Mouse (Mus musculus) kidney, adult 2 months (tissue): Measurements from ENCODE around the gene Prss28. TPM values are rescaled to one million over a fixed set of nuclear protein-coding genes. Genes with fewer than 3 reads are reported as not detected.
A peak's percentile ranks its signal among the peaks of the same experiment; 100 is the strongest.

Experiments
- DNase-seq: peaks from one replicate; pipeline ENCODE4 v3.0.0; 2021
- H3K27ac ChIP-seq: fragments of 200-500 bp; 2 replicates; pipeline ENCODE4 v1.5.1; 2012; ENCODE audit warnings: low read depth, low read length, control low read depth, inconsistent platforms; ENCODE audit not compliant: insufficient read depth
- H3K27me3 ChIP-seq: fragments of 200-500 bp; replicated peaks from 2 replicates; pipeline ENCODE4 v1.6.1; 2012; ENCODE audit warnings: mild to moderate bottlenecking, moderate library complexity, low read length, inconsistent platforms; ENCODE audit not compliant: control insufficient read depth, insufficient read depth
- H3K36me3 ChIP-seq: fragments of 200-500 bp; 2 replicates; pipeline ENCODE4 v1.6.1; 2012; ENCODE audit warnings: mild to moderate bottlenecking, moderate library complexity, low read length, inconsistent platforms; ENCODE audit not compliant: control insufficient read depth, insufficient read depth
- H3K4me1 ChIP-seq: fragments of 200-500 bp; 2 replicates; pipeline ENCODE4 v1.6.1; 2011; ENCODE audit warnings: low read length; ENCODE audit not compliant: control insufficient read depth, insufficient read depth
- H3K4me3 ChIP-seq: fragments of 200-500 bp; 2 replicates; pipeline ENCODE4 v1.5.1; 2011; ENCODE audit warnings: mild to moderate bottlenecking, low read depth, low read length, control low read depth; ENCODE audit not compliant: insufficient read depth
- CTCF ChIP-seq: fragments of 200-500 bp; conservative IDR thresholded peaks from 2 replicates; pipeline ENCODE4 v1.5.1; 2011; ENCODE audit warnings: low read depth, mild to moderate bottlenecking, control low read depth, low read length, moderate library complexity, mixed read lengths; ENCODE audit not compliant: insufficient read depth, insufficient read length
- POLR2A ChIP-seq: fragments of 200-500 bp; IDR thresholded peaks from one replicate; pipeline ENCODE4 v1.6.1; 2011; ENCODE audit warnings: low read depth, low read length, control low read depth
- WGBS: fragments of 180-500 bp; shearing (Covaris S2); methylation state at CpG from one replicate; pipeline ENCODE4 v1.1.7; 2018; 5-methylcytosine and 5-hydroxymethylcytosine counted together
- polyA plus RNA-seq: library from polyadenylated mRNA; depleted of rRNA; stranded (reverse); fragments of >200 nt; gene quantifications from 2 replicates; pipeline ENCODE4 v1.2.3, GENCODE M21; 2012; rRNA removed

Prss28 gene
- polyA plus RNA-seq = not detected in 2 replicates

DNA sequence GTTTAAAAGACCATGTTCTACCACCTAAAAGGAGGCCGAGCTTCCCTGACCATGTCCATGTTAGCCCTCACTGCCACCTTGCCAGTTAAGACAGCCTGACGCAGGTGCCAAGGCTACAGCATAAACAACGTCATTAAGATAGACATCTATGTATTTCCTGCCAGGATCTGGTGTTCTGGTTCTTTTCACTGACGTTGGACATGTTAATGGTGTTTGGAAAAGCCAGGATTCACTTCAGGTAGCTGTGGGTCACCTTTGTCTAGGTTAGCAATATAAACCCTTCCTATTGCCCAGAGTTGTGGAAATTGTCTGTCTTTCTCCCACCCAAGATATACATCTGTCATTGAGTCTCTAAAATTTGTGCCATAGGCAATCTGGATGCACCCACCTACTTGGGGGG lies at the start of gene Prss28:
Gene Prss28 (plus strand): TSS at position 301 of the 400 bp plus-strand sequence.
- H3K27me3 ChIP-seq = no peaks in the 10 kb centered on the region
- H3K36me3 ChIP-seq = no peaks in the 10 kb centered on the region
- no peak within 1 kb of the TSS for H3K4me3 ChIP-seq
- no peak for DNase-seq
- TF ChIP-seq POLR2A (no peak), CTCF (no peak)
- H3K4me1 ChIP-seq = no peaks in the 10 kb centered on the region
- 51% methylated on average over 4 of the region's 4 CpGs for WGBS
- H3K27ac ChIP-seq = no peak within 1 kb of the TSS

DNA sequence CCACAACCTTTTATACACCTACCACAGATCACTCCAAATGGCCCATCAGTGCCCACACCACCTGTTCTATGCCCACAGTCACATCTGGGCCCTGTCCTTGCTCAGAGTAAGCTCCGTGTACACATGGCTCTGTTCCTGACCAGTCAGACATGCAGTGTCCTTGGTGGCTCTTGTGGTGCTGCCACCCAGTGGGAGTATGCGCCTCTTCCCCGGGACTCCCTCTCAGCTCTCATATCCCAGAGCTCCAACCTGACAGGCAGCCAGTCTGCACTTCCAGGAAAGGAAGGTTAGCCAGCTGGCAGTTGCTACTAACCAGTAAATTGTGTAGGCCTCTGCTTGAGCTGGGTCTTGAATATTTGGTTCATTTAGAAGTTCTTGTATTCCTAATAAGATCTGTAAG lies 44.0 kb upstream of the Prss28 start:
- Histone ChIP-seq H3K36me3 (peaks cover 5% of the 10 kb centered on the region), H3K4me1 (no peaks in the 10 kb centered on the region), H3K27me3 (no peaks in the 10 kb centered on the region), H3K27ac (no peak overlapping the region), H3K4me3 (no peak overlapping the region)
- peak; percentile 62 for DNase-seq
- 30% methylated on average over 3 of the region's 3 CpGs for WGBS
- TF ChIP-seq POLR2A (no peak), CTCF (peak; percentile 59; the same call in 1 of the 2 replicates)

DNA sequence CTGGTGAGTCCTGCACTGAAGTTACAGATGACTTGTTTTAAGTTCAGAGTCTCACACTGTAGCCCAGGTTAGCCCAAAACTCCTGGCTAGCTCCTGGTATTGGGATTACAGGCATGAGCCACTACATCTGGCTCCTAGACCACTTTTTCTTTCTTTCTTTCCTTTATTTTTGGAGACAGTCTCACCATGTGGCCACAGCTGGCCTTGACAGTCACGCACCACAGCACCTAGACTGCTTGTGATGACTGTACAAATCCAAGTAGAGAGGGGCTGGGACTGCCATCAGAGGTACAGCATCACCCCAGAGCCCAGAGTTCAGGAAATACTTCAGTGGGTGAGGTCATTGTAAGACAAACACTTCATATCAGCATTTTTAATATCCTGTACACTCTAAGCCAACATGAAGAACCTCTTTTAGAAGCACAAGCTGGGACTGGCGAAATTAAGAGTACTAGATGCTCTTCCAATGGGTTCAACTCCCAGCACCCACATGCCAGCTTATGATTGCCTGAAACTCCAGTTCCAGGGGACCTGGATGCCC lies 37.6 kb upstream of the Prss28 start:
- H3K4me1 ChIP-seq = peaks cover 19% of the 10 kb centered on the region
- H3K27me3 ChIP-seq = no peaks in the 10 kb centered on the region
- TF ChIP-seq CTCF = no peak
- no peak for TF ChIP-seq POLR2A
- DNase-seq = no peak
- no peak overlapping the region for H3K4me3 ChIP-seq
- no peak overlapping the region for H3K27ac ChIP-seq
- 43% methylated on average over 2 of the region's 2 CpGs for WGBS
- H3K36me3 ChIP-seq = peaks cover 5% of the 10 kb centered on the region

DNA sequence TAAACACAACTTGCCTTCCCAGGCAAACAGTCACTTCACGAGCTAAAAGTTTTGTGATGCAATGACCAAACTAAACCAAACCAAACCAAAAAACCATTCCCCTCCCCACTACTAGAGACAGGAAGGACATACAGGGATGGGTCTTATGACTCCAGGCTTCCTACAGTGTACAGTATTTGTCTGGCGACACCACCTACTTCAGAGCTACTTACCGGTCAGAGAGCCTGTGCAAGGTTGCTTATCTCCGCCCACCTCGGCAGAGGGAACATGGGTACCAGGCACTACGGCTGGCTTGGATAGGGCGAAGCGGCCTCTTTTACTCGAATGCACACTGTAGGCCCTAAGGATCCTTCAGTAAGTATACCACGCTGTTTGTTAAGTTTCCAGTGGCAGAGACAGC lies 36.1 kb upstream of the Prss28 start:
- TF ChIP-seq POLR2A = no peak
- no peak for TF ChIP-seq CTCF
- peaks cover 4% of the 10 kb centered on the region; the same call in 1 of the 2 replicates for H3K36me3 ChIP-seq
- H3K4me3 ChIP-seq = peak overlapping the region; percentile 97
- DNase-seq = peak; percentile 50
- H3K27ac ChIP-seq = 0 out of 2 replicates have a peak overlapping the region, but pooled peaks have one; percentile 21
- no peaks in the 10 kb centered on the region for H3K27me3 ChIP-seq
- under 1% methylated on average over 10 of the region's 10 CpGs for WGBS
- peaks cover 19% of the 10 kb centered on the region for H3K4me1 ChIP-seq

DNA sequence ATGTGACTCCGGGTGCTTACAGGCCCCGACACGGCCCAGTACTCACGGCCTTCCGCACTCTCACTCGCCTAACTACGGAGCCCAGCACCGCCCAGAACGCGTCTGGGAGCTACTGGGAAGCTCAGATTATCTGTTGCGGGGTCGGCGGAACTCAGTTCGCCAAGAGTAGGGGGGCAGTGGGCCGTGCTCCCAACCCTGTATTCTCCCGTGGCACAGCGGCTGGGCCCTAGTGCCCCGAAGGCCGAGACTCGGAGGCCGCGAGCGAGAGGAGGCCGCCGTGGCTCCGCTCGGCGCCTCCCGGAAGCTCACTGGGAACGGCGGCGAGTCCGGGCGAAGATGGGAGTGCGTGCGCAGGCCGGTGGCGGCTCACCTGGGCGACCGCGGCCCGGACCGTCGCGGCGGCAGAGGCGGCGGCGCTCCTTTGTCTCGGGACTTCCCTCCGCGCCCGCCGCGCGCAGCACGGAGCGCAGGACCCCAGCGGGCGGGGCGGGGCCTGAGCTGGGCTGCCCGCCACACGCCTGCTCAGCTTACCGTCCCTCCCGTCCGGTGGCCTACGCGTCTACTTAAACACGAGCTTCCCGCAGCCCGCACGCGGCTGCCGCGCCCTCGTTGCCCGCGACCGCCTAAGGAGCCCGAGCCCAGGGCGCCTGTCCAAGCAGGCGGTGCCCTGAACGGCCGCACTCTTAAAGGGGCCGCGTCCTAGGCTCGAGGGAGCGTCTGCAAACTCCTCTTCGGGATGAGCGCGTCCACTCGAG lies 35.3 kb upstream of the Prss28 start:
- H3K36me3 ChIP-seq = no peaks in the 10 kb centered on the region; the same call in 1 of the 2 replicates
- peaks cover 19% of the 10 kb centered on the region for H3K4me1 ChIP-seq
- TF ChIP-seq POLR2A (no peak), CTCF (no peak)
- DNase-seq = peak; percentile 57
- H3K27ac ChIP-seq = peak overlapping the region; percentile 100
- 1% methylated on average over 92 of the region's 92 CpGs for WGBS
- no peaks in the 10 kb centered on the region for H3K27me3 ChIP-seq
- H3K4me3 ChIP-seq = peak overlapping the region; percentile 97

DNA sequence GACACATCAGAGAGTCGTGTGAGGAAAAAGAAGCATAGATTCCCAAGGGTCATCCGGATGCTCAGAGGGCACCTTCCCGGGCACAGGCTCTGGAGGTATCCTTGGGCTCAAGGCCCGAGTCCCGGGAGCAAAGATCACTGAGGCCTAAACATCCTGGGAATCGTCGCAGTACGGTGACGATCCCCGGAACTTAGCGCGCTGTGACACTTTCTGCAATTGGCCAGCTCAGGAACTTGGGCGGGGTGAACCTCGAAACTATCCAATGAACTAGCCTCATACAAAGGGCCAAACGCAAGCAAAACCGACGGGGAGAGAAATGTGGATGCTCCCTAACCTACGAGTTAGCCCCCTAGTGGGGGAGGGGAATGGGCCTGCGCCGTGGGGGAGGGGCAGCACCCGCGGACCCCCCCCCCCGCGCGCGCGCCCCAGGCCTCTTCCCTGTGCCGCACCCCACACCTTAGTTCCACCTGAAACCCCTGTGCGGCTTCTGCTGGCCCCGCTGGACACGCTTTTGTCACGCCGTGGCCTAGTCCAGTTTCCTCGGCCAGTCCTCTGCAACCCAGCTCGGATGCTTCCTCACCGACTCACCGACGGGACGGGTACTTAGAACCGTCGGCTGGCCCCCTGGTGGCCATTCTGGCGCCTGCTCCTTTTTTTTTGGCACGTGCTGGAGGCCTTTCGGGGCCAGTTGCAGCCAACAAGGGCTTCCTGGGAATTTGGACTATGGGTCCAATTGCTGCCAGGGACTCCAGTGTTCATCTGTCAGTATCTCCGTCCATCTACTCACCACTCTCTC lies 34.5 kb upstream of the Prss28 start:
- Histone ChIP-seq H3K4me1 (peaks cover 19% of the 10 kb centered on the region), H3K27ac (peak overlapping the region; percentile 100), H3K36me3 (no peaks in the 10 kb centered on the region; the same call in 1 of the 2 replicates), H3K4me3 (peak overlapping the region; percentile 97), H3K27me3 (no peaks in the 10 kb centered on the region)
- peak; percentile 100 for DNase-seq
- TF ChIP-seq CTCF (peak; percentile 63), POLR2A (no peak)
- WGBS = under 1% methylated on average over 45 of the region's 45 CpGs
